33 mouse cellular contexts compared by ENCODE assay signal in genomic region chr4:138734863-138735262, GRCm38 (mm10). TPM values are rescaled to one million over a fixed set of nuclear protein-coding genes. Genes with fewer than 3 reads are reported as not detected.
"Had no signal": no experiment of that assay in that cellular context is flagged by ENCODE, and none has a peak within 500 bp of the region (broad histone marks: within the 10 kb centered on the region; RNA-seq: fewer than 3 reads in every experiment).

No protein-coding gene starts in this region.

- H3K4me3 ChIP-seq: heart, embryonic 10.5 days; heart, embryonic 12.5 days; heart, embryonic 13.5 days; heart, embryonic 15.5 days; hindbrain, embryonic 10.5 days; hindbrain, embryonic 12.5 days; hindbrain, embryonic 13.5 days; hindbrain, embryonic 15.5 days; intestine, embryonic 15.5 days; kidney, embryonic 15.5 days; layer of hippocampus, adult 2 months had no signal

- ATAC-seq: hindbrain, embryonic 16.5 days; hindbrain, postnatal 0 days; inflammation-experienced regulatory T-cells, adult 6 months; intestine, embryonic 15.5 days; intestine, embryonic 16.5 days; intestine, postnatal 0 days had no signal

- H3K27ac ChIP-seq: heart, embryonic 10.5 days; heart, embryonic 13.5 days; heart, embryonic 15.5 days; hindbrain, embryonic 12.5 days; hindbrain, embryonic 13.5 days; hindbrain, embryonic 14.5 days; hindbrain, embryonic 15.5 days; hindbrain, postnatal 0 days; intestine, embryonic 15.5 days; kidney, embryonic 15.5 days; kidney, postnatal 0 days; layer of hippocampus, adult 2 months had no signal

- DNase-seq: heart, postnatal 10 days; heart, postnatal 14 days; heart, postnatal 36 days; heart, postnatal 4 days; layer of hippocampus, adult 9-11 months; layer of hippocampus, postnatal 36 days had no signal

- H3K4me1 ChIP-seq: heart, embryonic 15.5 days had no signal

- H3K36me3 ChIP-seq: heart, embryonic 10.5 days; heart, embryonic 12.5 days; heart, embryonic 13.5 days; heart, embryonic 15.5 days; hindbrain, embryonic 10.5 days; hindbrain, embryonic 12.5 days; hindbrain, embryonic 13.5 days; hindbrain, embryonic 15.5 days; intestine, embryonic 15.5 days; kidney, embryonic 15.5 days had no signal

- H3K27me3 ChIP-seq: hindbrain, embryonic 12.5 days; hindbrain, embryonic 13.5 days; hindbrain, embryonic 15.5 days; intestine, embryonic 15.5 days; kidney, embryonic 15.5 days had no signal

- H3K9me3 ChIP-seq: heart, embryonic 10.5 days; heart, embryonic 12.5 days; heart, embryonic 13.5 days; heart, embryonic 15.5 days; hindbrain, embryonic 10.5 days; hindbrain, embryonic 12.5 days; hindbrain, embryonic 13.5 days; hindbrain, embryonic 15.5 days; intestine, embryonic 15.5 days; kidney, embryonic 15.5 days had no signal

- H3K4me2 ChIP-seq: heart, embryonic 11.5 days; heart, embryonic 12.5 days; heart, embryonic 13.5 days; heart, embryonic 15.5 days; hindbrain, embryonic 12.5 days; hindbrain, embryonic 13.5 days; hindbrain, embryonic 14.5 days; hindbrain, embryonic 15.5 days; intestine, embryonic 15.5 days; kidney, embryonic 15.5 days had no signal

- H3K9ac ChIP-seq: heart, embryonic 12.5 days; heart, embryonic 13.5 days; heart, embryonic 15.5 days; hindbrain, embryonic 12.5 days; hindbrain, embryonic 13.5 days; hindbrain, embryonic 14.5 days; hindbrain, embryonic 15.5 days; intestine, embryonic 15.5 days; kidney, embryonic 15.5 days had no signal

RNA-seq across cellular contexts. Expression of gene Ubxn10, which starts 2.1 kb away (rescaled TPM):
- total RNA-seq: hematopoietic stem cell, adult 5-6 weeks had no signal
- polyA plus RNA-seq: inflammation-experienced regulatory T-cells, adult 6 months had no signal

RNA-seq across cellular contexts. Expression of gene Pla2g2c, which starts 10.3 kb away (rescaled TPM):
- total RNA-seq: heart, postnatal 10 days; heart, postnatal 14 days; heart, postnatal 4 days; hematopoietic stem cell, adult 5-6 weeks; layer of hippocampus, adult 2 months; layer of hippocampus, postnatal 10 days had no signal
- polyA plus RNA-seq: heart, embryonic 16.5 days; inflammation-experienced regulatory T-cells, adult 6 months had no signal

RNA-seq across cellular contexts. Expression of gene Pla2g2f, which starts 22.6 kb away (rescaled TPM):
- total RNA-seq: hematopoietic stem cell, adult 5-6 weeks; hindbrain, postnatal 0 days; layer of hippocampus, postnatal 10 days had no signal
- polyA plus RNA-seq: heart, embryonic 11.5 days; heart, embryonic 12.5 days; heart, embryonic 13.5 days; heart, embryonic 14.5 days; heart, postnatal 0 days; hindbrain, embryonic 12.5 days; hindbrain, embryonic 14.5 days; inflammation-experienced regulatory T-cells, adult 6 months; kidney, adult 2 months; kidney, embryonic 14.5 days; kidney, postnatal 0 days had no signal

RNA-seq across cellular contexts. Expression of gene Pla2g2d, which starts 40.7 kb away (rescaled TPM):
- total RNA-seq: heart, postnatal 10 days; heart, postnatal 4 days; hematopoietic stem cell, adult 5-6 weeks; layer of hippocampus, postnatal 10 days had no signal
- polyA plus RNA-seq: heart, embryonic 11.5 days; heart, embryonic 12.5 days; heart, embryonic 13.5 days; heart, embryonic 14.5 days; heart, embryonic 15.5 days; heart, embryonic 16.5 days; heart, postnatal 0 days; kidney, embryonic 14.5 days; kidney, embryonic 16.5 days had no signal
